Mouse (Mus musculus) lung, postnatal 10 days (tissue): ENCODE results near the gene Tomm5.
"Not testable (repeated sequence)": the region's sequence is repeated elsewhere in the genome, so short reads cannot be mapped to it uniquely, and the experiment has no call there.

Source experiments
- DNase-seq: peaks from one replicate; pipeline ENCODE4 v3.0.0; 2021

Gene Tomm5

GRCm38 (mm10) chr4:45064577-45064976 is 43.3 kb downstream of the Tomm5 start:
- no peak for DNase-seq

GRCm38 (mm10) chr4:45063836-45064235 is 44.1 kb downstream of the Tomm5 start:
- not testable (repeated sequence) for DNase-seq

GRCm38 (mm10) chr4:45055451-45055850 is 52.5 kb downstream of the Tomm5 start:
- no peak for DNase-seq
